Mouse (Mus musculus) kidney, postnatal 0 days (tissue): ENCODE data around the gene Tmem174. TPM values are rescaled to one million over a fixed set of nuclear protein-coding genes. Genes with fewer than 3 reads are reported as not detected.

Experiments
- ATAC-seq: fragments of 200-750 bp; cut with Nextera tagmentation; replicated peaks from 2 replicates; pipeline ENCODE4 v1.8.0; 2017; ENCODE audit warnings: low read depth, moderate number of reproducible peaks, moderate TSS enrichment, moderate library complexity; ENCODE audit not compliant: low FRiP score
- DNase-seq: peaks from one replicate; pipeline ENCODE4 v3.0.0-alpha.2; 2016; ENCODE audit warnings: low spot score
- H3K27ac ChIP-seq: fragments of 300-500 bp; sonication (generic); 2 replicates; pipeline ENCODE4 v1.5.1; 2014; ENCODE audit warnings: mild to moderate bottlenecking
- H3K27me3 ChIP-seq: fragments of 300-500 bp; sonication (generic); 2 replicates; pipeline ENCODE4 v1.6.1; 2014; ENCODE audit warnings: low read length, mixed read lengths; ENCODE audit not compliant: insufficient read depth
- H3K36me3 ChIP-seq: fragments of 300-500 bp; sonication (generic); 2 replicates; pipeline ENCODE4 v1.6.1; 2014; ENCODE audit warnings: low read length, mixed read lengths; ENCODE audit not compliant: insufficient read depth
- H3K4me1 ChIP-seq: fragments of 300-500 bp; sonication (generic); replicated peaks from 2 replicates; pipeline ENCODE4 v1.6.1; 2014; ENCODE audit warnings: antibody characterized with exemption, low read length, mixed read lengths; ENCODE audit not compliant: insufficient read depth
- H3K4me2 ChIP-seq: fragments of 300-500 bp; sonication (generic); 2 replicates; pipeline ENCODE4 v1.6.1; 2014; ENCODE audit warnings: mild to moderate bottlenecking, low read length, moderate library complexity, mixed read lengths
- H3K4me3 ChIP-seq: fragments of 300-500 bp; sonication (generic); replicated peaks from 2 replicates; pipeline ENCODE4 v1.5.1; 2014; ENCODE audit warnings: low read depth, low read length
- H3K9ac ChIP-seq: fragments of 300-500 bp; sonication (generic); 2 replicates; pipeline ENCODE4 v1.6.1; 2014; ENCODE audit warnings: low read depth, low read length
- H3K9me3 ChIP-seq: fragments of 300-500 bp; sonication (generic); replicated peaks from 2 replicates; pipeline ENCODE4 v1.6.1; 2016; ENCODE audit warnings: low read length, inconsistent platforms, mixed read lengths
- CTCF ChIP-seq: IDR thresholded peaks from 2 replicates; pipeline ENCODE4 v1.5.1; 2016; ENCODE audit warnings: antibody characterized with exemption, low read depth, mild to moderate bottlenecking, moderate library complexity
- WGBS: fragments of 180-500 bp; shearing (Covaris S2); extraction: QIAGEN DNeasy Blood & Tissue Kit; methylation state at CpG from one replicate; pipeline ENCODE4 v1.1.7; 2014; 5-methylcytosine and 5-hydroxymethylcytosine counted together
- polyA plus RNA-seq: library from polyadenylated mRNA; unstranded; fragments of >200 nt; fragmentation: Nextera tagmentation; extraction: Ambion mirVana; gene quantifications from 2 replicates; pipeline ENCODE4 v1.2.1, GENCODE M21; 2015

Gene Tmem174
- polyA plus RNA-seq, 1 experiment from 2014 or later = 105 TPM

DNA sequence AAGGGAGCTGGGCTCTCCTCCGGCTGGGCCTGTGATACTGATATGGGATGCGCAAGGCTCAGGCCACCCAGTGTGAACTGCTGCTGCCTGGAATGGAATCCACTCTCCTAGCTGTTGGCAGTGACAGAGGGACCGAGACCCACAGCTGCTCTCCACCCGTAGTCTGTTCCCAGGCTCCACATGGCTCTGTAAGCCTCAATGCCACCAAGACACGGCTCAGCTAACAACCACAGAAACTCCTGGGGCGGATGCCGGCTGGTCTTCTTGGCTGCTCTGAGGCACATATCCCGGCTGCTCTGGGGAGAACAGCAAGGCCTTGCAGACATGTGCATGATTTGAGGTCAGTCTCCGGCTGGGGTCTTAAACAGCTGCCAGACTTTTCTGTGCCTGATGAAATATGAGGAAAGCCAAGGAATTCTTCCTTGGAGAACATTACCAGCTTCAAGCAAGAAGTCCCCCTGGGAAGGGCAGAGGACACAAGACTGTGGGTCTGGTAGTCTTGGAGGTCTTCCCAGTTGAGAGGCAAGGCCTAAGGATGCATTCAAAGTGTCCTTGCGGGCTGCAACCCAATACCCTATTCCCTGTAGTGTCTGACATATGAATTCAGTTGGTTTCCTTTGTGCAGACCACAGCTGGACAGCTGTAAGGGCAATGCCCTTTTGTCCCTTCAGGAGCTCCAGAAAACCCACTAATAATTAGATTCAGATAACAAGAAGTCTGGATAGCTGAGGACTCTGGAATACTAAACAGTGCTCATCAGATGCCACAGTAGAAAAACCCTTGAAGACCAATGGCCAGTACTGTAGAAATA is 17.1 kb upstream of the Tmem174 start:
- peak overlapping the region; percentile 19; the same call in 1 of the 2 replicates for H3K27ac ChIP-seq
- no peaks in the 10 kb centered on the region for H3K36me3 ChIP-seq
- DNase-seq = peak; percentile 48
- no peaks in the 10 kb centered on the region for H3K9me3 ChIP-seq
- H3K9ac ChIP-seq = no peak overlapping the region
- ATAC-seq = no peak
- H3K4me3 ChIP-seq = no peak overlapping the region
- 49% methylated on average over 10 of the region's 10 CpGs for WGBS
- H3K27me3 ChIP-seq = no peaks in the 10 kb centered on the region
- H3K4me2 ChIP-seq = no peak overlapping the region
- TF ChIP-seq CTCF = no peak
- H3K4me1 ChIP-seq = peaks cover 13% of the 10 kb centered on the region

GRCm38 (mm10) chr13:98652194-98652593 is 15.0 kb upstream of the Tmem174 start:
- ATAC-seq (no peak), DNase-seq (peak; percentile 9)
- Histone ChIP-seq H3K4me3 (no peak overlapping the region), H3K9ac (no peak overlapping the region), H3K27me3 (no peaks in the 10 kb centered on the region), H3K4me1 (peaks cover 13% of the 10 kb centered on the region), H3K27ac (peak overlapping the region; percentile 69), H3K36me3 (no peaks in the 10 kb centered on the region), H3K4me2 (no peak overlapping the region), H3K9me3 (no peaks in the 10 kb centered on the region)
- 39% methylated on average over 2 of the region's 2 CpGs for WGBS
- no peak for TF ChIP-seq CTCF

GRCm38 (mm10) chr13:98651228-98651977 is 14.2 kb upstream of the Tmem174 start:
- Histone ChIP-seq H3K4me2 (no peak overlapping the region), H3K4me3 (no peak overlapping the region), H3K9ac (no peak overlapping the region), H3K4me1 (peaks cover 13% of the 10 kb centered on the region), H3K36me3 (no peaks in the 10 kb centered on the region), H3K27me3 (no peaks in the 10 kb centered on the region), H3K27ac (peak overlapping the region; percentile 69), H3K9me3 (no peaks in the 10 kb centered on the region)
- DNase-seq = peak; percentile 80
- WGBS = 24% methylated on average over 17 of the region's 17 CpGs
- no peak for TF ChIP-seq CTCF
- ATAC-seq = peak; percentile 81

DNA sequence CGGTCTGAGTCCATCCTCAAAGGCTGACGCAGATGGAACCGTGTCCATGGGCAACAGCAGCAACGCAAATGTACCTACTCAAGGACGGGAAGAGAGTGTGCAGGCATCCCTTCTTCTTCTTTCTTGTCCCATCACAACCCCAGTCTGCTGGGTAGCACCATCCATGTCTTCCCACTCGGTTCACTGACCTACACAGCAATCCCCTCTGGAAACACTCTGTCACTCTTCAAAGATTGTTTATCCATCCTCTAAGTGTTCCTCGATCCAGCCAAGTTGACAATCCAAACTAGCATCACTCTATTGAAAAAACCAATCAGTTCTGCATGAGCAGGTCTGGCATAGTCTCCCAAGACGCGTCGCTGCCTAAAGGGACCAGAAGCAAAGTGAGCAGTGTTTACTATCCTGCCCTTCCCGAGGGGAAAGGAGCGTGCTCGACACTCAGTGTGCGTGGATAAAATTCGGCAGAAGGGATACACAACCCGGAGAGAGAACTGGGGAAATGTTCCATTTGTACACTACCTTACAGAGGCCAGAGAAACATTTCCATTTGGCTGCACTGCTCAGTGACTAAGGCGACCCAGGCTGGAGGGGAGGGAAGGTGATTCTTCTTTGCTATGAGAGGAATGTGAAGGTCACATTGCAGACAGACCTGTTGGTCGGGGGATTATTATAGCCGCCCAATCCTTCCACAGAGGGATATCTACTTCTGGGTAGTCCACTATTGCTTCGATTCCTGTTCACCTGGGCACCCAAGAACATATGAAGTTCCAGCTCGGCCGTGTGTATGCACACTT is 10.8 kb upstream of the Tmem174 start:
- H3K27ac ChIP-seq = peak overlapping the region; percentile 74
- no peak overlapping the region for H3K4me2 ChIP-seq
- H3K9ac ChIP-seq = no peak overlapping the region
- ATAC-seq (no peak; the same call in 1 of the 2 replicates), DNase-seq (peak; percentile 43)
- no peak overlapping the region for H3K4me3 ChIP-seq
- TF ChIP-seq CTCF = no peak
- 63% methylated on average over 22 of the region's 22 CpGs for WGBS
- H3K36me3 ChIP-seq = no peaks in the 10 kb centered on the region
- no peaks in the 10 kb centered on the region for H3K9me3 ChIP-seq
- peaks cover 8% of the 10 kb centered on the region for H3K4me1 ChIP-seq
- no peaks in the 10 kb centered on the region for H3K27me3 ChIP-seq

DNA sequence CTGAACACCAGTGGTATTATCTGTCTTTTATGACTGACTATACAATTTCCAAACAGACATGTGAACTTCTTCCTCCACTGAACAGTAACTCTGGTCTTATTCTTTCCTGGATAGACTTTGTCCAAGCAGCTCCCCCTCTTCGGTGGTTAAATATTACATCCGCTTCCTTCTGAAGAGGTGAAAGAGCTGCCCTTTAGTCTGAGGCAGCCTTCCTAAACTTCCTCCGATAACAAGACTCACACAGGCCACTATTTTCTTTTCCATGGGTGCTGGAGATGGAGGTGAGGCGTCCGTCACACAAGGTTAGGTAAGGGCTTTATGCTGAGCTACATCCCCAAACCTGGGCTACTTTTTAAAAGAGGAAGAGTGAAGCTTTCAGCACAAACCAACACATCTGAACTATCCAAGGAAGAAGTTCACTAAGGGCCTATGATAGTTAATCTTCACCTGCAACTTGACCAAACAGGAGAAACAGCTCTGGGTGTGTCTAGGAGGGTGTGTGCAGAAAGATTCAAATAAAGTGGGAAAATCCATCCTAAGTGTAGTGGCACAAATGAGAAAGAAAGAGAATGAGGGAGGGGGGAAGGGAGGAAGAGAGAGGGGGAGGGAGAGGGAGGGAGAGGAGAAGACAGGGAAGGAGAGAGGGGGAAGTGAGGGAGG is 1.4 kb upstream of the Tmem174 start:
- H3K4me3 ChIP-seq = no peak overlapping the region
- ATAC-seq (peak; percentile 48), DNase-seq (peak; percentile 55)
- no peak for TF ChIP-seq CTCF
- no peaks in the 10 kb centered on the region for H3K9me3 ChIP-seq
- H3K4me2 ChIP-seq = no peak overlapping the region
- peak overlapping the region; percentile 75; the same call in 1 of the 2 replicates for H3K27ac ChIP-seq
- 21% methylated on average over 5 of the region's 5 CpGs for WGBS
- no peak overlapping the region for H3K9ac ChIP-seq
- no peaks in the 10 kb centered on the region for H3K36me3 ChIP-seq
- no peaks in the 10 kb centered on the region for H3K4me1 ChIP-seq
- H3K27me3 ChIP-seq = no peaks in the 10 kb centered on the region
